Mouse (Mus musculus): Measurements from ENCODE around the gene Mbd5.
"Not testable (repeated sequence)": the region's sequence is repeated elsewhere in the genome, so short reads cannot be mapped to it uniquely, and the experiment has no call there.

Gene Mbd5

GRCm38 (mm10) chr2:49160232-49160947 lies 211.1 kb downstream of the Mbd5 start:
- DNase-seq (ENCODE audit: low read depth, low spot score), result no peak

DNA sequence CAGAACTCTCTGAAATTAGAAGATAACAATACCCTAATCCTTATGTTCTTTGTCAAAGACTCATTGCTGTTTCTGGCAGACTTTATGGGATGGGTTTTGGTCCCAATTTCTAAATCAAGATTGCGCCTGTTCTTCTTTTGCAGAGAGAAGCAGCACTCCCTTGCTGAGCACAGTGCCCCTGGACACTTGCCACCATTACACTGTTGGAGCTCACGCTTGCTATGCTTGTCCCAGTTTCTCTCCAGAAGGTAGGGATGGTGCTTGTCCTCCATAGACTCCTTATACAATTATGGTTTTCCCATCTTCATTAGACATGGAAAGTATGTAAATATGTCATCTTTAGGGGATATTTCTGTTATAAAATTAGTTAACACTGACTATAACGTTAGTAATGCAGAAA lies 220.5 kb downstream of the Mbd5 start:
- DNase-seq (ENCODE audit: low read depth, low spot score), result no peak

DNA sequence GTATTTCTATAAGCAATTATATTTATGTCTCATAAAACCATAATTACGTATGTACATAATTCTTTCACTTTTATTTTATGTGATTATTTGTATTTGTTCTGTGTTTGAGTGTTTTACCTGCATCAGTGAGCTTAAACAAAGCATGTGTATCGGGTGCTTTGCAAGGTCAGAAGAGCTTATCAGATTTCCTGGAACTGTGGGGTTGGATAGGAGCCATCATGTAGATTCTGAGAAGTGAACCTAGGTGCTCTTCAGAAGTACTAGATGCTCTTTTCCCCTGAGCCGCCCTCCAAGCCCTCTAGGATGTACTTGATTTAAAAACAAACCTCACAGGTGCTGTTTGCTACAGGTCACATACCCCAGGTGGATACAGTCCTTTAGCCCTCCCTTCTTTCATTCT lies 227.7 kb downstream of the Mbd5 start:
- no peak for DNase-seq (ENCODE audit: low read depth, low spot score)

- DNase-seq (ENCODE audit: low read depth, low spot score), result no peak
These were observed 241.7 kb downstream of the Mbd5 start for GRCm38 (mm10) chr2:49190984-49191383.

DNA sequence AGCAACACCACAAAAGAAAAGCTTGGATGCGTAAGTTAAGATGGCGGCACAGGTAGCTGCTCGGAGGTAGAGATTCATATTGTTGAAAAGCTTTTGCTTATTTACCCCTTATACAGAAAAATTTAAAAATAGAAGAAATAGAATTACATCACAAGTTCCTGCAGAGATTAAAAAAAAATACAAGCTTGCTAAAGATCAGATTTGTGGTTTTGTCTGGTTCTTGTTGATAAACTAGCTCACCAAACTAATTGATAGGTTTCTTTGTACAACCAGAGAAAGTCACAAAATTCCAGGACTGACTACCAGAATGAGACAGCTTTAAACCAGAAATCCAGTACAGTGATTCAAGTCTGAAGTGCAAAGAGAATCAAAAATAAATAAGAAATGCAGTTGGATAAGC lies 242.4 kb downstream of the Mbd5 start:
- no peak for DNase-seq (ENCODE audit: low read depth, low spot score)

DNA sequence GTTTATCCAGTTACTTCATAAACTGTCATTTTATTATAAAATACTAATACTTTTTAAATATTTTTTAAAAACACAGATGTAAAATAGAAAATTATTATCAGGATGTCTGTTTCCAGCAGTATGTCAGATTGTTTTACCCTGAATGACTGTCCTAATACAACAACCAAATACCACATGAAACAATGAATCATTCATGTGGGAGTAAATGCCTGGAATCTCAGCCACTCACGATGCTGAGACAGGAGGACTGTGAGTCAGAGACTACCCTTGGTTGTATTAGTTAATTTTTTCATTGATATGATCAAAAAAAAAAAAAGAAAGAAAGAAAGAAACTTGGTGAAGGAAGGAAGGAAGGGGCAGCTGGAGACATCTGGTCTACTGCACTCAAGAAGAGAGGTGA lies 254.8 kb downstream of the Mbd5 start:
- DNase-seq (ENCODE audit: low read depth, low spot score), result no peak

GRCm38 (mm10) chr2:49205692-49206091 lies 256.4 kb downstream of the Mbd5 start:
- DNase-seq (ENCODE audit: low read depth, low spot score), result not testable (repeated sequence)

- no peak for DNase-seq (ENCODE audit: low read depth, low spot score)
These were observed 260.0 kb downstream of the Mbd5 start for GRCm38 (mm10) chr2:49209349-49209748.

- no peak for DNase-seq (ENCODE audit: low read depth, low spot score)
These were observed 261.1 kb downstream of the Mbd5 start for GRCm38 (mm10) chr2:49210408-49210807.

DNA sequence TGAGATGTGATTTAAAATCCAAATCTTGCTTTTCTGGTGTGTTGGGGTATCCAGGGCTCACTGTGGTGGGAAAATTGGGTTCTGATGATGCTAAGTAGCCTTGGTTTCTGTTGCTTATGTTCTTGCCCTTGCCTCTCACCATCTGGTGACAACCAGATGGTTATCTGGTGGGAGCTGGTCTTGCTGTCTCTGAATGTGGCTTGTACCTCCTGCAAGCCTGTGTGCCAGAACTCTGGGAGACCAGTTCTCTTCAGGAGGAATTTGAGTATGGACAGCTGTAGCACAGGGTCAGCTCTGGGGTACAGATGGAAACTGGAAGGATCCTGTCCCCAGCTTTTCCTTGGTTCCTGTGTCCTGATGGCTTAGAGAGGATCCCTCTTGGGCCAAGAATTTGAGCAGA lies 280.4 kb downstream of the Mbd5 start:
- no peak for DNase-seq (ENCODE audit: low read depth, low spot score)

DNA sequence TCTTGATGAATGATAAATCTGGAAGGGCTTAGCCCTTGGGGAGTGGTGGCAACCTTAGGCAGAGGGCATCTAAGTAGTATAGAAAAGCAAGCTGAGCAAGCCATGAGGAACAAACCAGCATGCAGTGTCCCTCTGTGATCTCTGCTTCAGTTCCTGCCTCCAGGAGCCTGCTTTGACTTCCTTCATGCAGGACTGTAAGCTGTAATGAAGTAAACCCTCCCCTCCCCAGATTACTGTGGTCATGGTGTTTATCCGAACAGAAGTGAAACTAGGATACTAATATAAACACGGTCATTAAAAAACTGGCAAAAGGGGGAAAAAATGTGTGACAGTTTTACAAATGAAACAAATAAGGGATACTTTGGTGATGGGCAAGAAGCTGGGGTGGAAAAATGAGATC lies 284.8 kb downstream of the Mbd5 start:
- peak; percentile 25 for DNase-seq (ENCODE audit: low read depth, low spot score)

- peak; percentile 26 for DNase-seq (ENCODE audit: low read depth, low spot score)
These were observed 292.4 kb downstream of the Mbd5 start for GRCm38 (mm10) chr2:49241715-49242114.

- no peak for DNase-seq (ENCODE audit: low read depth, low spot score)
These were observed 314.8 kb downstream of the Mbd5 start for GRCm38 (mm10) chr2:49264092-49264491.

DNA sequence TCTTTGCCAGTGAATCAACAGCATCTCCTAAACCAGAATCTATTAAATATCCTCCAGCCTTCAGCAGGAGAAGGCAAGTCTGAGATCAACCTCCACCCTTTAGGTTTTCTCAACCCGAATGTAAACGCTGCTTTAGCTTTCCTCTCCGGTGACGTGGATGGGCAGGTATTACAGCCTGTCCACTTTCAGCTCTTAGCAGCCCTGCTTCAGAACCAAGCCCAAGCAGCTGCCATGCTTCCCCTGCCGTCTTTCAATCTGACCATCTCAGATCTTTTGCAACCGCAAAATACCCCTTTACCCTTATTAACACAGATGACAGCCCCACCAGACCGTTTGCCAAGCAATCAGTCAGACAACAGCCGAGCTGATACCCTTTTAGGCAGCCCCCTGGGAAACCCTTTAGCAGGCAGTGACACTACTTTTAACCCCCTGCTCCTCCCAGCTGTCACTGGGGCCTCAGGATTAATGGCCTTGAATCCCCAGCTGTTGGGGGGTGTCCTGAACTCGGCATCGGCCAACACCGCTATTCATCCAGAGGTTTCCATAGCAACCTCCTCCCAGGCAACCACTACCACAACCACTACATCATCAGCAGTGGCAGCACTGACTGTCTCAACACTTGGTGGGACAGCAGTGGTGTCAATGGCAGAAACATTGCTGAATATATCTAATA lies 323.1 kb downstream of the Mbd5 start:
- no peak for DNase-seq (ENCODE audit: low read depth, low spot score)

DNA sequence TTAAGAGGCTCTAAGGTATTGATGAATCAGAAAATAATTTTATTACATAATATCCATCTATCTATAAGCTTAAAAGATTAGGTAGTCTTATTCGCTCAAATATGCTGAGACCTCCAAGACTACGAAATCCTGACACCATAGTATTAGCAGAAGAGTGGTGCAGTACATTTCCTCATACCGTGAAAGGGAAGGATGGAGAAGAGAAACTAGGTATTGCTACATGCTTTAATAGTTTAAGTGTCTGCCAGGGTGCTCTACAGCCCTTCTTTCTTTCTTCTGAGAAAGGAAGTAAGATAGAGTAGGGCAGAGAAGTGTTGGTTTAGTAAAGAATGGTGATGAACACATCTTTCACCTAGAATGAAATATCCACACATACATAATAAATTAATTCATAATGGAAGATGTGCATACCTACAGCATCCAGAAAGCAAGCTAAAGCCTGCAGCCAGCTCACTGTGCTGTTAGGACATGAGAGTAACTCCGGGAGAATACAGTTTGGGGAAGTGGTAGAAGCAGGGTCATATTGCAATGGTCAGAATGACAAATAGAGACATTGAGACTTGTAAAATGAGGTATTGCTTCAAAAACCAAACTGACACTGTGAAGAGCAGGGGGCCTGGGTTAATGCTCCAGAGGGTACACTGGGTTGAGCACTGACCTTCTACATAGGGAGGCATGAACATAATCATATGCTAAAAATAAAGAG lies 326.9 kb downstream of the Mbd5 start:
- peak; percentile 42 for DNase-seq (ENCODE audit: low read depth, low spot score)

DNA sequence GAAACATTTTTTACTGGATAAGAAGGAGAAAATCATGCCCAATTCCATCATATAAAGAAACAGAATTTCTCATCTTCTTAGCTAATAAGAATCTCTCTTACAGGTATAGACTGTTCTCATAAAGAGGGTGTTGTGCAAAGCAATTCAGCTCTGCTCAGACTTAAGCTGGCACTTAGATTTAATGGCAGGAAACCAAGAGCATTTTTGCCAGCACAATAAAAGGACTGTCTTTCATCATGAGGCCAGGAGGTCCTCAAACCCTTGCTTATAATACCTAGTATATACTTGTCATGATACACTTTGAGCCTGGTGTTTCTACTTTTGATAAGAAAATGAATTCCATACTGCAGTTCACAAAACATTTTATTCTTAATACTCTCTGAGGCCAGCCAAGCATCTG lies 331.2 kb downstream of the Mbd5 start:
- no peak for DNase-seq (ENCODE audit: low read depth, low spot score)

DNA sequence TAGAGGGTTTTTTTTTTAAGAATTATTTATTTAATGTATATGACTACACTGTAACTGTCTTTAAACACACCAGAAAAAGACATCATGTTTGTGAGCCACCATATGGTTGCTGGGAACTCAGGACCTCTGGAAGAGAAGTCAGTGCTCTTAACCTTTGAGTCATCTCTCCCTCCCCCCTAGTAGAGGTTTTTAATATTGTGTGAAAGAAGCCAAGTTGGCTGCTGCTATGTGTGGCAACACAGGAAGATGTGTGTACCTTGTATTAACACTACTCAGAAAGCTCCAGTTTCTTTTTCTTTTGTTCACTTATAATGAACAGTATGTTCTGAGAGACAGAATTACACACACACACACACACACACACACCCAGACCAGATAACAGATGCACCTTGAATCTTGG lies 334.3 kb downstream of the Mbd5 start:
- DNase-seq (ENCODE audit: low read depth, low spot score), result no peak

GRCm38 (mm10) chr2:49286965-49287364 lies 337.7 kb downstream of the Mbd5 start:
- DNase-seq (ENCODE audit: low read depth, low spot score), result no peak

- no peak for DNase-seq (ENCODE audit: low read depth, low spot score)
These were observed 342.4 kb downstream of the Mbd5 start for GRCm38 (mm10) chr2:49291709-49292108.

- peak; percentile 88 for DNase-seq (ENCODE audit: low read depth, low spot score)
These were observed 363.5 kb downstream of the Mbd5 start for GRCm38 (mm10) chr2:49312629-49313447.

GRCm38 (mm10) chr2:49333594-49333993 lies 384.3 kb downstream of the Mbd5 start:
- DNase-seq (ENCODE audit: low read depth, low spot score), result no peak

- no peak for DNase-seq (ENCODE audit: low read depth, low spot score)
These were observed 386.0 kb downstream of the Mbd5 start for GRCm38 (mm10) chr2:49335267-49335666.

Measured in A20 (cell line).